ENCODE assay signal across 17 mouse cellular contexts in genomic region chr9:61095069-61095775, GRCm38 (mm10).
DNase-seq lines count a peak whose midpoint lies in the region; TF ChIP-seq lines count a peak whose summit lies in the region.
"Had no signal": no experiment of that assay in that cellular context is flagged by ENCODE, and none has a peak within 500 bp of the region (broad histone marks: within the 10 kb centered on the region; RNA-seq: fewer than 3 reads in every experiment).

No protein-coding gene starts in this region.

- H3K27ac ChIP-seq in kidney, adult 2 months (ENCODE audit: insufficient read depth, low read depth, low read length): no peak overlapping the region
- H3K27ac ChIP-seq: embryonic facial prominence, embryonic 12.5 days; hindbrain, embryonic 15.5 days; limb, embryonic 12.5 days; liver, embryonic 12.5 days had no signal

- H3K27me3 ChIP-seq in kidney, adult 2 months (replicated peaks; ENCODE audit: control insufficient read depth, insufficient read depth, low read length): no peaks in the 10 kb centered on the region
- H3K27me3 ChIP-seq: embryonic facial prominence, embryonic 12.5 days; hindbrain, embryonic 15.5 days; liver, embryonic 12.5 days had no signal

- H3K4me3 ChIP-seq in kidney, adult 2 months (ENCODE audit: insufficient read depth, low read depth, low read length): no peak overlapping the region
- no peak overlapping the region for H3K4me3 ChIP-seq in lung, adult 2 months (replicated peaks; ENCODE audit: extremely low read depth, low read depth, low read length)
- H3K4me3 ChIP-seq: embryonic facial prominence, embryonic 12.5 days; hindbrain, embryonic 15.5 days; limb, embryonic 12.5 days; liver, embryonic 12.5 days had no signal

- peak; percentile 12 for DNase-seq in kidney, adult 2 months
- DNase-seq in kidney, postnatal 36 days: no peak
- peak; percentile 66 for DNase-seq in adrenal gland, postnatal 14 days
- DNase-seq in lung, adult 2 months: peak; percentile 11
- DNase-seq in lung, postnatal 25 days (ENCODE audit: low spot score): peak; percentile 39
- no peak for DNase-seq in left cerebral cortex, postnatal 10 days (ENCODE audit: extremely low spot score in 1 of 2, low spot score in 2 of 2)
- no peak for DNase-seq in gastrocnemius, postnatal 10 days
- DNase-seq: cerebellum, adult 11 months; cerebellum, adult 9-11 months; heart, postnatal 4 days; kidney, postnatal 25 days; layer of hippocampus, postnatal 36 days; midbrain, embryonic 14.5 days had no signal

- no peaks in the 10 kb centered on the region for H3K4me1 ChIP-seq in kidney, adult 2 months (ENCODE audit: control insufficient read depth, insufficient read depth, low read length)
- no peaks in the 10 kb centered on the region for H3K4me1 ChIP-seq in lung, adult 2 months (ENCODE audit: control insufficient read depth, insufficient read depth, low read length)
- H3K4me1 ChIP-seq: embryonic facial prominence, embryonic 12.5 days; limb, embryonic 12.5 days; liver, embryonic 12.5 days had no signal

- no peaks in the 10 kb centered on the region for H3K36me3 ChIP-seq in kidney, adult 2 months (ENCODE audit: control insufficient read depth, insufficient read depth, low read length)
- H3K36me3 ChIP-seq: embryonic facial prominence, embryonic 12.5 days; hindbrain, embryonic 15.5 days; limb, embryonic 12.5 days; liver, embryonic 12.5 days had no signal

- intact Hi-C loops in left cerebral cortex, postnatal 10 days (cut with DNase I): no loop called here

- no peak for TF ChIP-seq POLR2A in kidney, adult 2 months (IDR thresholded peaks at IDR 0.05; ENCODE audit: low read depth, low read length)
- TF ChIP-seq POLR2A in lung, adult 2 months (IDR thresholded peaks at IDR 0.05; ENCODE audit: borderline replicate concordance, extremely low read depth, low read depth, low read length): no peak

- no peak for TF ChIP-seq CTCF in kidney, adult 2 months (conservative IDR thresholded peaks at IDR 0.05; ENCODE audit: insufficient read depth, insufficient read length, low read depth, low read length)
- TF ChIP-seq CTCF in lung, adult 2 months (IDR thresholded peaks at IDR 0.05; ENCODE audit: insufficient read depth, low read length): no peak

- 73% methylated on average over 2 of the region's 2 CpGs for WGBS in kidney, adult 2 months
- 66% methylated on average over 2 of the region's 2 CpGs for WGBS in lung, adult 2 months

Comparison
In these comparisons a context has a peak if more than half of its experiments do, and no peak if none do; other contexts are left out.
1. DNase-seq: peak in kidney, adult 2 months (single experiment), adrenal gland, postnatal 14 days (single experiment), lung, adult 2 months (single experiment) and lung, postnatal 25 days (single experiment); none in kidney, postnatal 36 days (0 of 2), left cerebral cortex, postnatal 10 days (0 of 2) and gastrocnemius, postnatal 10 days (single experiment).